28 mouse cellular contexts compared by ENCODE assay signal in genomic region chr17:37276573-37276972, GRCm38 (mm10). TPM values are rescaled to one million over a fixed set of nuclear protein-coding genes. Genes with fewer than 3 reads are reported as not detected.
DNase-seq lines count a peak whose midpoint lies in the region; ATAC-seq and TF ChIP-seq lines count a peak whose summit lies in the region.
"Had no signal": no experiment of that assay in that cellular context is flagged by ENCODE, and none has a peak within 500 bp of the region (broad histone marks: within the 10 kb centered on the region; RNA-seq: fewer than 3 reads in every experiment).

No protein-coding gene starts in this region.

- H3K4me1 ChIP-seq in midbrain, embryonic 14.5 days (ENCODE audit: control insufficient read depth, insufficient read depth, low read length) = no peaks in the 10 kb centered on the region

- intact Hi-C loops in left cerebral cortex, postnatal 36 days (cut with DNase I) = no loop called here

- ATAC-seq in Patski = peak; percentile 57
- ATAC-seq in midbrain, embryonic 14.5 days (ENCODE audit: low FRiP score, low TSS enrichment) = no peak
- ATAC-seq: activated CD4-positive, CD25-positive, alpha-beta regulatory T cell, adult 4 months; CD4-positive, CD25-positive, alpha-beta regulatory T cell, adult 4 months had no signal

- POLR2A ChIA-PET in Patski (lab: Charles Lee) = no interaction called here

- peak overlapping the region; percentile 37 for H3K27ac ChIP-seq in macrophage
- H3K27ac ChIP-seq in midbrain, embryonic 14.5 days (replicated peaks; ENCODE audit: low read depth, low read length) = no peak overlapping the region

- H3K36me3 ChIP-seq in macrophage (ENCODE audit: inconsistent target) = peaks cover 47% of the 10 kb centered on the region; the same call in 1 of the 2 replicates
- H3K36me3 ChIP-seq in midbrain, embryonic 14.5 days (ENCODE audit: control insufficient read depth, insufficient read depth, low read length) = no peaks in the 10 kb centered on the region
- H3K36me3 ChIP-seq: G1E had no signal

- CTCF ChIA-PET in Patski (lab: Charles Lee) = no interaction called here

- no peak overlapping the region for H3K4me3 ChIP-seq in macrophage (ENCODE audit: inconsistent target)
- H3K4me3 ChIP-seq in midbrain, embryonic 14.5 days (replicated peaks; ENCODE audit: low read depth, low read length) = no peak overlapping the region

- in situ Hi-C loops in Patski (cut with MboI; ENCODE audit: low pct_unique_long_range_greater_than_20kb) = no loop called here

- DNase-seq in 3T3-L1 (ENCODE audit: low read depth, low spot score) (peak; percentile 64), Patski (ENCODE audit: low read depth, low spot score) (no peak)
- DNase-seq in left cerebral cortex, postnatal 36 days (ENCODE audit: low spot score in 2 of 2) = no peak
- DNase-seq in midbrain, embryonic 14.5 days = no peak
- no peak for DNase-seq in layer of hippocampus, adult 11-12 months (ENCODE audit: low spot score)
- DNase-seq: adrenal gland, adult 2 months; adrenal gland, adult 8-10 months; adrenal gland, postnatal 10 days; adrenal gland, postnatal 14 days; adrenal gland, postnatal 25 days; adrenal gland, postnatal 36 days; B cell, adult 2 months; cerebellum, adult 11 months; cerebellum, adult 11-12 months; cerebellum, adult 18-20 months; cerebellum, adult 2 months; cerebellum, adult 8-10 months had no signal

- H3K9me3 ChIP-seq in midbrain, embryonic 14.5 days (ENCODE audit: control insufficient read depth, low read length) = no peaks in the 10 kb centered on the region
- H3K9me3 ChIP-seq: G1E had no signal

- H3K27me3 ChIP-seq in Patski = no peaks in the 10 kb centered on the region
- no peaks in the 10 kb centered on the region for H3K27me3 ChIP-seq in midbrain, embryonic 14.5 days (ENCODE audit: control insufficient read depth, insufficient read depth, low read length)
- H3K27me3 ChIP-seq: CH12.LX had no signal

- H3K4me2 ChIP-seq in midbrain, embryonic 14.5 days (ENCODE audit: low read length) = no peak overlapping the region

- TF ChIP-seq CTCF in Patski (IDR thresholded peaks at IDR 0.05) = no peak

- no peak overlapping the region for H3K9ac ChIP-seq in midbrain, embryonic 14.5 days (replicated peaks; ENCODE audit: low read length)

- peaks cover 30% of the 10 kb centered on the region; the same call in 1 of the 2 replicates for H3K79me2 ChIP-seq in macrophage (ENCODE audit: inconsistent target)

RNA-seq across cellular contexts. Expression of gene H2-M3, which starts 6.6 kb away (rescaled TPM):
- 6.0 TPM for polyA plus RNA-seq in Patski (2021)
- 100 to 1,000 TPM in 7 of 26 experiments, 10 to 100 TPM in 19; 36.2 to 133 (median 81.0) TPM for total RNA-seq in macrophage (2018; cell fraction: chromatin; rRNA removed)
- total RNA-seq in macrophage (2018; cell fraction: cytosol; rRNA removed) = 100 to 1,000 TPM in 13 of 26 experiments, 10 to 100 TPM in 13; 39.4 to 139 (median 82.6) TPM
- total RNA-seq in macrophage (2018; cell fraction: nucleus; rRNA removed) = 100 to 1,000 TPM in 16 of 26 experiments, 10 to 100 TPM in 10; 52.3 to 210 (median 111) TPM
- polyA plus RNA-seq in macrophage (2018) = 27.9 to 59.9 TPM (median 48.4 TPM) in 3 replicates
- total RNA-seq in left cerebral cortex, postnatal 36 days (2021) = 1 to 10 TPM; 3.2 to 3.4 TPM
- 0.80 and 1.1 TPM in 2 replicates for polyA plus RNA-seq in midbrain, embryonic 14.5 days (2014; fragmentation: Nextera tagmentation; extraction: Ambion mirVana)
- total RNA-seq: G1E had no signal
- polyA plus RNA-seq: G1E had no signal

RNA-seq across cellular contexts. Expression of gene Olfr99, which starts 6.7 kb away (rescaled TPM):
- polyA plus RNA-seq in Patski (2021) (0.05 TPM), macrophage (2018) (not detected in 3 replicates)
- total RNA-seq in macrophage (2018; cell fraction: chromatin; rRNA removed) = 1 to 10 TPM in 1 of 26 experiments, not detected in 25; 1.1 TPM
- total RNA-seq in macrophage (2018; cell fraction: cytosol; rRNA removed) = under 1 TPM in 1 of 26 experiments, not detected in 25; 0.14 TPM
- total RNA-seq in macrophage (2018; cell fraction: nucleus; rRNA removed) = not detected
- not detected for total RNA-seq in left cerebral cortex, postnatal 36 days (2021)
- not detected in 2 replicates for polyA plus RNA-seq in midbrain, embryonic 14.5 days (2014; fragmentation: Nextera tagmentation; extraction: Ambion mirVana)
- total RNA-seq: adrenal gland, adult 18-20 months; adrenal gland, adult 2 months; adrenal gland, adult 8-10 months; adrenal gland, postnatal 10 days; adrenal gland, postnatal 14 days; adrenal gland, postnatal 25 days; adrenal gland, postnatal 36 days; adrenal gland, postnatal 4 days; ES-E14; G1E; MEL had no signal
- polyA plus RNA-seq: adrenal gland, adult 2 months; brain, embryonic 14.5 days; C2C12; cerebellum, adult 2 months; G1E had no signal

RNA-seq across cellular contexts. Expression of gene Olfr98, which starts 13.0 kb away (rescaled TPM):
- polyA plus RNA-seq in Patski (2021) (not detected), macrophage (2018) (not detected in 3 replicates)
- total RNA-seq in macrophage (2018; cell fraction: chromatin; rRNA removed) = not detected
- total RNA-seq in macrophage (2018; cell fraction: cytosol; rRNA removed) = not detected
- total RNA-seq in macrophage (2018; cell fraction: nucleus; rRNA removed) = not detected
- not detected for total RNA-seq in left cerebral cortex, postnatal 36 days (2021)
- not detected in 2 replicates for polyA plus RNA-seq in midbrain, embryonic 14.5 days (2014; fragmentation: Nextera tagmentation; extraction: Ambion mirVana)
- total RNA-seq: adrenal gland, adult 18-20 months; adrenal gland, adult 2 months; adrenal gland, adult 8-10 months; adrenal gland, postnatal 10 days; adrenal gland, postnatal 14 days; adrenal gland, postnatal 25 days; adrenal gland, postnatal 36 days; adrenal gland, postnatal 4 days; ES-E14; G1E; MEL had no signal
- polyA plus RNA-seq: adrenal gland, adult 2 months; brain, embryonic 14.5 days; C2C12; CD4-positive, CD25-positive, alpha-beta regulatory T cell, adult 4 months; cerebellum, adult 2 months; G1E had no signal

RNA-seq across cellular contexts. Expression of gene Olfr101, which starts 27.5 kb away (rescaled TPM):
- polyA plus RNA-seq in Patski (2021) (not detected), macrophage (2018) (not detected in 3 replicates)
- total RNA-seq in macrophage (2018; cell fraction: chromatin; rRNA removed) = not detected
- not detected for total RNA-seq in macrophage (2018; cell fraction: cytosol; rRNA removed)
- not detected for total RNA-seq in macrophage (2018; cell fraction: nucleus; rRNA removed)
- not detected for total RNA-seq in left cerebral cortex, postnatal 36 days (2021)
- not detected in 2 replicates for polyA plus RNA-seq in midbrain, embryonic 14.5 days (2014; fragmentation: Nextera tagmentation; extraction: Ambion mirVana)
- total RNA-seq: adrenal gland, adult 18-20 months; adrenal gland, adult 2 months; adrenal gland, adult 8-10 months; adrenal gland, postnatal 10 days; adrenal gland, postnatal 14 days; adrenal gland, postnatal 25 days; adrenal gland, postnatal 36 days; adrenal gland, postnatal 4 days; CH12.LX; ES-E14; MEL had no signal
- polyA plus RNA-seq: adrenal gland, adult 2 months; brain, embryonic 14.5 days; C2C12; cerebellum, adult 2 months; G1E had no signal

RNA-seq across cellular contexts. Expression of gene Olfr97, which starts 39.4 kb away (rescaled TPM):
- not detected for polyA plus RNA-seq in Patski (2021)
- not detected for total RNA-seq in macrophage (2018; cell fraction: chromatin; rRNA removed)
- not detected for total RNA-seq in macrophage (2018; cell fraction: cytosol; rRNA removed)
- total RNA-seq in macrophage (2018; cell fraction: nucleus; rRNA removed) = not detected
- not detected in 3 replicates for polyA plus RNA-seq in macrophage (2018)
- total RNA-seq in left cerebral cortex, postnatal 36 days (2021) = not detected
- polyA plus RNA-seq in midbrain, embryonic 14.5 days (2014; fragmentation: Nextera tagmentation; extraction: Ambion mirVana) = not detected in 2 replicates
- total RNA-seq: adrenal gland, adult 18-20 months; adrenal gland, adult 2 months; adrenal gland, adult 8-10 months; adrenal gland, postnatal 10 days; adrenal gland, postnatal 14 days; adrenal gland, postnatal 25 days; adrenal gland, postnatal 36 days; adrenal gland, postnatal 4 days; CH12.LX; ES-E14; MEL had no signal
- polyA plus RNA-seq: activated CD4-positive, CD25-positive, alpha-beta regulatory T cell, adult 4 months; adrenal gland, adult 2 months; brain, embryonic 14.5 days; C2C12; CD4-positive, CD25-positive, alpha-beta regulatory T cell, adult 4 months; cerebellum, adult 2 months; G1E had no signal
